Mouse (Mus musculus) stomach, embryonic 14.5 days (tissue): ENCODE measurements around the gene Fgr. TPM values are rescaled to one million over a fixed set of nuclear protein-coding genes. Genes with fewer than 3 reads are reported as not detected.

Experiments
- ATAC-seq: fragments of 200-750 bp; cut with Nextera tagmentation; 2 replicates; pipeline ENCODE4 v1.8.0; 2017; ENCODE audit warnings: low read depth, moderate TSS enrichment; ENCODE audit not compliant: insufficient number of reproducible peaks, insufficient read depth, low FRiP score
- H3K27ac ChIP-seq: fragments of 300-500 bp; sonication (generic); 2 replicates; pipeline ENCODE4 v1.5.1; 2014; ENCODE audit warnings: mild to moderate bottlenecking, low read length, moderate library complexity, mixed read lengths
- H3K27me3 ChIP-seq: fragments of 300-500 bp; sonication (generic); 2 replicates; pipeline ENCODE4 v1.6.1; 2014; ENCODE audit warnings: low read length, control low read depth, mixed read lengths; ENCODE audit not compliant: control insufficient read depth, insufficient read depth
- H3K36me3 ChIP-seq: fragments of 300-500 bp; sonication (generic); 2 replicates; pipeline ENCODE4 v1.6.1; 2014; ENCODE audit warnings: mild to moderate bottlenecking, control low read depth, low read length, moderate library complexity, mixed read lengths; ENCODE audit not compliant: control insufficient read depth, insufficient read depth
- H3K4me1 ChIP-seq: fragments of 300-500 bp; sonication (generic); 2 replicates; pipeline ENCODE4 v1.6.1; 2014; ENCODE audit warnings: low read length, control low read depth, mixed read lengths; ENCODE audit not compliant: control insufficient read depth, insufficient read depth
- H3K4me2 ChIP-seq: fragments of 300-500 bp; sonication (generic); replicated peaks from 2 replicates; pipeline ENCODE4 v1.6.1; 2014; ENCODE audit warnings: low read depth, low read length, control low read depth
- H3K4me3 ChIP-seq: fragments of 300-500 bp; sonication (generic); 2 replicates; pipeline ENCODE4 v1.5.1; 2014; ENCODE audit warnings: low read depth, low read length, control low read depth
- H3K9ac ChIP-seq: fragments of 300-500 bp; sonication (generic); replicated peaks from 2 replicates; pipeline ENCODE4 v1.6.1; 2014; ENCODE audit warnings: low read depth, mild to moderate bottlenecking, control low read depth, low read length, moderate library complexity, mixed read lengths
- H3K9me3 ChIP-seq: fragments of 300-500 bp; sonication (generic); 2 replicates; pipeline ENCODE4 v1.6.1; 2016; ENCODE audit warnings: low read depth, low read length, control low read depth; ENCODE audit not compliant: control insufficient read depth
- WGBS: fragments of 180-500 bp; shearing (Covaris S2); extraction: QIAGEN DNeasy Blood & Tissue Kit; methylation state at CpG from one replicate; pipeline ENCODE4 v1.1.7; 2014; 5-methylcytosine and 5-hydroxymethylcytosine counted together
- polyA plus RNA-seq: library from polyadenylated mRNA; unstranded; fragments of >200 nt; fragmentation: Nextera tagmentation; extraction: Ambion mirVana; gene quantifications from 2 replicates; pipeline ENCODE4 v1.2.1, GENCODE M21; 2014

Fgr gene
- polyA plus RNA-seq, 1 experiment from 2014 or later, result 0.19 TPM

DNA sequence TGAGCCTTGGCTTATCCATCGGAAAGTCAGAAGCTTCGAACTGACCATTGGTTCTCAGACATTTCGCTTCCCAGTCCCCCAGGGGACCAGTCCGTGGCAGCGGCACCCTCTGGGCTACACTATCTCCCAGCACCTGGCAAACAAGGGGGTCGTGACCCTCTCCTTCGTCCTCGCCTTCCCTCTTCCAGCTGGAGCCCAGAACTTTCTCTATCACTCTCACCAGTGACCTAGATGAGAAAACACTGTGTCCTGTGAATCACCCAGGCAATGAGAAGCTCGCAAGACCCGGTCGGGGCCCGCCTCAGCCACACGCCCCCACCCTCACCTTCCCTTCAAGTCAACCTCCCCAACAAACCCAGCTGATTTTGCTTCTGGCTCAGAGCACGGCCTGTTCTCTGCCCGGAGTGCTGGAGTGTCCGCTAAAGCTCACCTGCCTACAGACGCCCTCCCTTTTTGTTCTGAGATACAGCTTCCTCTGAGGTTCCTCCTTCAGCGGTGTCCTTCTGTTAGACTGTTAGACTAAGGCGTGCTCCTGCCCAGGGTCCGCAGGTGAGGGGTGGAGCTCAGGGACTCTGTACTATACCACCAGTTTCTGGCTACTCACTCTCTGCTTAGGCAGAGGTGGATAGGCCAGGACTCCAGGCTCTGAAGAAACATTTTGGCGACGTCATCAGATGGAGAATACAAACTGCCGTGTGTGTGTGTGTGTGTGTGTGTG is 32.7 kb upstream of the Fgr start:
- no peak overlapping the region for H3K4me3 ChIP-seq
- no peaks in the 10 kb centered on the region for H3K36me3 ChIP-seq
- no peaks in the 10 kb centered on the region for H3K27me3 ChIP-seq
- H3K9ac ChIP-seq, result no peak overlapping the region
- H3K4me2 ChIP-seq, result no peak overlapping the region
- no peaks in the 10 kb centered on the region; the same call in 1 of the 2 replicates for H3K4me1 ChIP-seq
- no peaks in the 10 kb centered on the region for H3K9me3 ChIP-seq
- 0 out of 2 replicates have a peak, but pooled peaks have one; percentile 34 for ATAC-seq
- 51% methylated on average over 23 of the region's 23 CpGs for WGBS
- no peak overlapping the region for H3K27ac ChIP-seq

DNA sequence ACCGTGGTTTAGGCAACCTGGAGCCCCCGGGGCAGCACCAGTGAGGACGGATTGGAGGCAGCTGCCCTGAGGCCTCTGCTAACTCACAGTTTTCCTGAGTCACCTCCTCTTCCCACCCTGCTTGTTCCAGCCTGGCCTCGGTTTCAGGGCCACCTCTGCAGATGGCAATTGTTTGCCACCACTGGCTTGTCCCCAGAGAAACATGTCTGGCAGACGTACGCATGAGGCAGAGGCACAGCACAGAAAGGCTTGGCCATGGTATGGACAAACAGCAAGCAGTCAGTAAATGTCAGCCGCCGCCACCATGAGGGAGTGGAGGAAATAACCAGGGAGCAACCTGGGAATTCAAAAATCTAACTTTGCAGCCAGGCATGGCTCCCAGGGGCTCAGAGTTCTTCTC is 30.8 kb upstream of the Fgr start:
- H3K4me2 ChIP-seq, result no peak overlapping the region
- WGBS, result 67% methylated on average over 8 of the region's 8 CpGs
- H3K27me3 ChIP-seq, result no peaks in the 10 kb centered on the region
- H3K9me3 ChIP-seq, result no peaks in the 10 kb centered on the region
- H3K4me3 ChIP-seq, result no peak overlapping the region
- H3K4me1 ChIP-seq, result peaks cover 7% of the 10 kb centered on the region
- H3K27ac ChIP-seq, result no peak overlapping the region
- no peak overlapping the region for H3K9ac ChIP-seq
- H3K36me3 ChIP-seq, result no peaks in the 10 kb centered on the region
- no peak for ATAC-seq

DNA sequence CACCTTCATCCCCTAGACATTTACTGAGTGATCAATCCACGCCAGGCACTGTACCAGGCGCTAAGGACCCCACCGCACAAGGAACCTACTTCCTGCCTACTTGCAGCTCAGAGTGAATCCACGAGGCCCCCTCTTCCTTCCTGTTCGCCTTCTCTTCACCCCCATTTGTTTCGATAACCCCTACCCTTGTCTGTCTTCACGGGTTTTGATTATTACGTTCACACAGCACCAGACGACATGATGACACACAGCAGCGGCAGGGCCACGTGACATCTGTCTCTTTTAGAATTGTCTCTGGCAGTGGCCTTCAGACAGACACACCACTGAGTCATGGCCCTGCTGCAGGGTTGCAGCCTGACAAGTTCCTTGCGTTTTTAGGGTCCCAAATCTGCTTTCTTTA is 29.8 kb upstream of the Fgr start:
- no peaks in the 10 kb centered on the region for H3K9me3 ChIP-seq
- ATAC-seq, result no peak
- H3K4me2 ChIP-seq, result no peak overlapping the region

DNA sequence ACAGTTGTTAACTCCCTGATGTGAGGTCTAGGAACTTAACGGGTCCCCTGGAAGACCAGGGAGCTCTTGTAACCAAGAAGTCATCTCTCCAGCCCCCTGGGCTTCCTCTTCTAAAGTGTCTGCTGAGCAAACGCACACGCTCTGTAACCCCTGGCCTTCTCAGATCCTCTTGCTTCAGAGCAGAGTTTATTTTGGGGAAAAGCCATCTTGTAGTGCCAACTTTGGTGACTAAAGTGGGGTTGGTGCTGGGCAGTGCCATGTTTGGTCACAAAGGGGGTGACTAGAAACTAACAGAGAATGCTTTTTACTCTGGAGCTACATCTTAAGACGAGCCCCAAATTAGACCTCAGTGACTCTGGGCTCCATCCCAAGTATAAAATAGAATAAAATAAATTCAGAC is 29.1 kb upstream of the Fgr start:
- no peaks in the 10 kb centered on the region for H3K27me3 ChIP-seq
- peaks cover 7% of the 10 kb centered on the region for H3K4me1 ChIP-seq
- H3K27ac ChIP-seq, result no peak overlapping the region
- H3K4me2 ChIP-seq, result no peak overlapping the region
- no peak for ATAC-seq
- H3K9ac ChIP-seq, result no peak overlapping the region
- no peaks in the 10 kb centered on the region for H3K36me3 ChIP-seq
- H3K9me3 ChIP-seq, result no peaks in the 10 kb centered on the region
- H3K4me3 ChIP-seq, result no peak overlapping the region
- WGBS, result 81% methylated on average over 4 of the region's 4 CpGs

More for the DNA sequence above, 29.8 kb upstream of the Fgr start:
- Histone ChIP-seq H3K27ac (no peak overlapping the region), H3K4me1 (peaks cover 7% of the 10 kb centered on the region), H3K36me3 (no peaks in the 10 kb centered on the region), H3K4me3 (no peak overlapping the region), H3K9ac (no peak overlapping the region), H3K27me3 (no peaks in the 10 kb centered on the region)
- WGBS, result 66% methylated on average over 12 of the region's 12 CpGs

DNA sequence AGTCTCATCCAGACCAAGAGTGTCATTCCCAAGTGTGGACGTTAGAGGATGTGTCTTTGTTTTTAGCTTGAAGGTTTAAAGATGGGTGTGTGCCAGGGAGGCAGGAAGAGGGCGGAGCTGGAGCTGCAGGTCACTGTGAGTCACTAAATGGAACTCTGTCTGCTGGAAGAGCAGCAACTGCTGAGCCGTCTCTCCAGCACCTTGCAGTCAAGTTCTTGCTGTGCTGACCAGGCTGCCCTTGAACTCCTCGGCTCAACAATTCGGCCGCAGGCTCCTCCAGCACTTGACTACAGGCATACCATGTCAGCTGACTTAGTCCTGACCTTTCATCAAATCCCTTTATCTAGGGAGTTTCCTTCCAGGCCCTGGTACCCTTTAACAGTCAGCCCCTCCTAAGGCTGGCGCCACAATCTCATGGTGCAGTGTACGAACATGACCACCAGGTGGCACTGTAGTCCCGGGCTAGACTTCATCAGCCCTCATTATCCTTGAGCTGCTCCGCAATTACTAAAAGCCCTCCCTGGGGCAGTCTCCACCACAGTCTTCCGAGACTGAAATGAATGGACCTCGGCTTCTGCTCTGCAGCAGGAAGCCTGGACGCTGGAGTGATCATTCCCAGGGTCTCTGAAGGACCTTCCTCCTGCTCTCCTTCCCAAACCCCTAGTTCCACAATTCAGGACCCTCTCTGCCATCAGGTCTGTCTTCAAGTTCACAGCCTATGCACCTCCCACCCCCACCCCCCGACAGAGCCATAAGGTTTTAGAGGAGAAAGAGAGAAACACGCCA is 28.4 kb upstream of the Fgr start:
- 7% methylated on average over 15 of the region's 15 CpGs for WGBS
- no peaks in the 10 kb centered on the region for H3K9me3 ChIP-seq
- peak overlapping the region; percentile 7; the same call in 1 of the 2 replicates for H3K4me3 ChIP-seq

DNA sequence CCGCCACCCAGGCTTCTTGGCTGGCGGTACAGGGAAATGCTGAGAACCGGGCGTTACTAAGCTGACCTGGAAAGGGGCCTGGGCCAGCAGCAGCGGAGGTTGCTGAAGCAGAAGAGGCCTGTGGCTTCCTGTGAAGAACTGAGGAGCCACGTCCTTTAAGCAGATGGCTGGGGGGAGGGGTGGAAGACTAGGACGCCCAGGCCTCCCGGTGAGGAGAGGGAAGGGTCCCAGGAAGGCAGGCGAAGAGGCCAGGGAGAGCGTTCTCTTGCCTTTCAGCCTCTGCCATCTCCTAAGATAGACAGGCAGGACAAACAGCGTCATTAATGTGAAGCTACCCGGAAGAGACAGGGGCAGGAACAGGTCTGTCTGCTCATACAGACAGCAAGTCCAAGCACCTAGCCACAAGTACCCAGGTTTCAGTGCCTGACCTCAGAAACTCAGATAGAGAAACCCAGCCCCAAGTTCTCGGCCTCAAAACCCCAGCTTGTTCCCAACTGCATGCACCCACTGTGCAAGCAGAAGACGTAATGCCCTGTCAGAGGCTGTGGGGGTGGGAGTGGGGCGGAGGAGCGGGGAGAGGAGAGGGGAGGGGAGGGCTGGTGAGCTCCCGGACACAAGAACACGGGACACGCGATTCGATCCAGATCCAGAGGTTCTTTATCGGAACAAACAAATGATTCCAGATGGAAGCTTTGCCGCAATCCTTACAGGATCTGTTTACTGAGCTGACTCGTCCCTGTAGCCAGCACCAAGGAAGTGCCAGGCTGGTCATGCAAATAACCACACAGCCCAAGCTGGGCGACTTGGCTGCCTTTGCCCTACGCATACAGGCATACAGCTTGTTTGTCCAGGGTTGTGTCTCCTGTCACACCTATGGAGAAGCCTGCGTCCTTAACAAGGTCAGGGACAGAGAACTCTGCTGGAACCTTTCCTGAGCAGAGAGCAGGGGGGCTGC is 27.6 kb upstream of the Fgr start:
- Histone ChIP-seq H3K4me2 (peak overlapping the region; percentile 44), H3K9ac (0 out of 2 replicates have a peak overlapping the region, but pooled peaks have one; percentile 2), H3K36me3 (no peaks in the 10 kb centered on the region), H3K27me3 (no peaks in the 10 kb centered on the region), H3K4me3 (peak overlapping the region; percentile 7; the same call in 1 of the 2 replicates), H3K9me3 (no peaks in the 10 kb centered on the region), H3K4me1 (peaks cover 10% of the 10 kb centered on the region), H3K27ac (peak overlapping the region; percentile 87)
- WGBS, result 11% methylated on average over 27 of the region's 27 CpGs
- peak; percentile 42; the same call in 1 of the 2 replicates for ATAC-seq

More for the DNA sequence above, 28.4 kb upstream of the Fgr start:
- Histone ChIP-seq H3K27me3 (no peaks in the 10 kb centered on the region), H3K4me2 (peak overlapping the region; percentile 44), H3K36me3 (no peaks in the 10 kb centered on the region), H3K4me1 (peaks cover 10% of the 10 kb centered on the region), H3K9ac (no peak overlapping the region), H3K27ac (peak overlapping the region; percentile 87)
- peak; percentile 78 for ATAC-seq

DNA sequence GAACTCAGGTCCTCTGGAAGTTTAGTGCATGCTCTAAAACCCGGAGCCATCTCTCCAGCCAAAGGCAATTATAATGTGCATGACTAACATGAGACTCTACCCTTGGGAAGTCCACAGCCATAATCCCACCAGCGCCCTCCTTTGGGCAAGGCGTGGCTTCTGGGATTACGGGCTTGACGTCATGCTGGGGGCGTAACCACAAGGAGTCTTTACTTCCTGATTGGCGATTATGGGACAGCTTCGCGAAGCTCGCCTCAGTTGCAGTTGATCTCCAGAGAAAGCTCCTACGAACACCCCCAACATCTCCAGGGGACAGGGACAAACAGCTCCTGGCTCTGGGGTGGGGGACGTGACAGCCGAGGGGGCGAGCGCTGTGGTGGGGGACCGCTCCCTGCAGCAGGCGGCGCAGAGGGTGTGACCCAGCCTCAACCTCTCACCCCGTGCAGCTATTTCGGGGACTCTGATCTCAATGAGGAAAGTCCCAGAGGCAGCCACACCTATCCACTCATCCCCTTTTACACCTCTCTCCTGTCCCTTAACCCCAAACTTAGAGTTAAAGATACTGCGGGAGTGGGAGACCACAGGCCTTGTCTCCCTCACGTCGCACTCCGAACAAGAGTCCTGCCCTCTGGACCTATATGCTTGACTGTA is 23.9 kb upstream of the Fgr start:
- Histone ChIP-seq H3K27ac (no peak overlapping the region), H3K36me3 (no peaks in the 10 kb centered on the region), H3K4me2 (peak overlapping the region; percentile 17; the same call in 1 of the 2 replicates), H3K4me3 (peak overlapping the region; percentile 2; the same call in 1 of the 2 replicates), H3K4me1 (peaks cover 10% of the 10 kb centered on the region), H3K9ac (no peak overlapping the region), H3K27me3 (no peaks in the 10 kb centered on the region), H3K9me3 (no peaks in the 10 kb centered on the region)
- WGBS, result 32% methylated on average over 24 of the region's 24 CpGs
- ATAC-seq, result no peak
